Mouse (Mus musculus): ENCODE measurements around the gene Mybphl. TPM values are rescaled to one million over a fixed set of nuclear protein-coding genes. Genes with fewer than 3 reads are reported as not detected.

Mybphl gene
- polyA plus RNA-seq, 1 experiment from 2014 or later = 39.8 TPM

Other genes starting within 250 kb of the Mybphl start
- gene Gnai3, start 218.8 kb upstream of the Mybphl start, polyA plus RNA-seq (2016; fragmentation: Nextera tagmentation; extraction: Ambion mirVana) = 94.9 and 97.0 TPM in 2 replicates
- gene Gpr61, start 210.0 kb upstream of the Mybphl start, polyA plus RNA-seq (2016; fragmentation: Nextera tagmentation; extraction: Ambion mirVana) = 0.19 and 0.27 TPM in 2 replicates
- 4.5 and 5.0 TPM in 2 replicates for gene Amigo1, start 178.6 kb upstream of the Mybphl start, polyA plus RNA-seq (2016; fragmentation: Nextera tagmentation; extraction: Ambion mirVana)
- 3.4 and 3.7 TPM in 2 replicates for gene Cyb561d1, start 163.7 kb upstream of the Mybphl start, polyA plus RNA-seq (2016; fragmentation: Nextera tagmentation; extraction: Ambion mirVana)
- gene Atxn7l2, start 154.0 kb upstream of the Mybphl start, polyA plus RNA-seq (2016; fragmentation: Nextera tagmentation; extraction: Ambion mirVana) = 8.9 and 9.1 TPM in 2 replicates
- gene Sypl2, start 138.3 kb upstream of the Mybphl start, polyA plus RNA-seq (2016; fragmentation: Nextera tagmentation; extraction: Ambion mirVana) = 3.2 and 3.3 TPM in 2 replicates
- 193 and 194 TPM in 2 replicates for gene Psma5, start 108.0 kb upstream of the Mybphl start, polyA plus RNA-seq (2016; fragmentation: Nextera tagmentation; extraction: Ambion mirVana)
- 31.9 and 32.4 TPM in 2 replicates for gene Sort1, start 80.8 kb upstream of the Mybphl start, polyA plus RNA-seq (2016; fragmentation: Nextera tagmentation; extraction: Ambion mirVana)
- gene Psrc1, start 18.9 kb downstream of the Mybphl start, polyA plus RNA-seq (2016; fragmentation: Nextera tagmentation; extraction: Ambion mirVana) = 26.4 and 27.3 TPM in 2 replicates
- gene Celsr2, start 50.6 kb downstream of the Mybphl start, polyA plus RNA-seq (2016; fragmentation: Nextera tagmentation; extraction: Ambion mirVana) = 2.3 and 3.6 TPM in 2 replicates
- 95.8 and 98.1 TPM in 2 replicates for gene Sars, start 80.3 kb downstream of the Mybphl start, polyA plus RNA-seq (2016; fragmentation: Nextera tagmentation; extraction: Ambion mirVana)
- not detected in 2 replicates for gene 1700013F07Rik, start 169.2 kb downstream of the Mybphl start, polyA plus RNA-seq (2016; fragmentation: Nextera tagmentation; extraction: Ambion mirVana)
- 0.46 and 0.85 TPM in 2 replicates for gene 5330417C22Rik, start 171.6 kb downstream of the Mybphl start, polyA plus RNA-seq (2016; fragmentation: Nextera tagmentation; extraction: Ambion mirVana)
- gene Tmem167b, start 197.6 kb downstream of the Mybphl start, polyA plus RNA-seq (2016; fragmentation: Nextera tagmentation; extraction: Ambion mirVana) = 33.8 and 34.8 TPM in 2 replicates
- 28.9 and 33.1 TPM in 2 replicates for gene Taf13, start 206.8 kb downstream of the Mybphl start, polyA plus RNA-seq (2016; fragmentation: Nextera tagmentation; extraction: Ambion mirVana)
- gene Wdr47, start 226.4 kb downstream of the Mybphl start, polyA plus RNA-seq (2016; fragmentation: Nextera tagmentation; extraction: Ambion mirVana) = 9.8 and 10.4 TPM in 2 replicates